Mouse (Mus musculus): ENCODE data around the gene Rwdd2b.

GRCm38 (mm10) chr16:87441089-87441488, 716 bp upstream of the Rwdd2b start:
- TF ChIP-seq CTCF (IDR thresholded peaks at IDR 0.05; ENCODE audit: low read depth, low read length) (no peak), POLR2A (IDR thresholded peaks at IDR 0.05; ENCODE audit: borderline replicate concordance, low read depth, low read length) (no peak)

Measured in bone marrow macrophage, adult 2 months (primary cell).